Mouse (Mus musculus) midbrain, embryonic 14.5 days (tissue): ENCODE measurements at regions not wholly inside any gene's neighbourhood (a gene's known extent, or its start where the extent isn't known, plus 50 kb on each side); places are given as distances from the start of the nearest gene placed in this dataset.

Experiments used
- ATAC-seq: fragments of 200-750 bp; cut with Nextera tagmentation; 2 replicates; pipeline ENCODE4 v1.8.0; 2017; ENCODE audit warnings: moderate number of reproducible peaks, moderate library complexity; ENCODE audit not compliant: low FRiP score, low TSS enrichment
- DNase-seq: peaks from one replicate; pipeline ENCODE4 v3.0.0-alpha.2; 2015
- H3K27ac ChIP-seq: fragments of 300-500 bp; sonication (generic); replicated peaks from 2 replicates; pipeline ENCODE4 v1.5.1; 2014; ENCODE audit warnings: mild to moderate bottlenecking, low read depth, low read length, moderate library complexity
- H3K27me3 ChIP-seq: fragments of 300-500 bp; sonication (generic); 2 replicates; pipeline ENCODE4 v1.6.1; 2014; ENCODE audit warnings: low read length, control low read depth, mixed read lengths; ENCODE audit not compliant: control insufficient read depth, insufficient read depth
- H3K36me3 ChIP-seq: fragments of 300-500 bp; sonication (generic); 2 replicates; pipeline ENCODE4 v1.6.1; 2014; ENCODE audit warnings: low read length, control low read depth; ENCODE audit not compliant: control insufficient read depth, insufficient read depth
- H3K4me1 ChIP-seq: fragments of 300-500 bp; sonication (generic); 2 replicates; pipeline ENCODE4 v1.6.1; 2014; ENCODE audit warnings: mild to moderate bottlenecking, antibody characterized with exemption, low read length, control low read depth; ENCODE audit not compliant: control insufficient read depth, insufficient read depth
- H3K4me2 ChIP-seq: fragments of 300-500 bp; sonication (generic); 2 replicates; pipeline ENCODE4 v1.6.1; 2014; ENCODE audit warnings: mild to moderate bottlenecking, low read length, moderate library complexity
- H3K4me3 ChIP-seq: fragments of 300-500 bp; sonication (generic); replicated peaks from 2 replicates; pipeline ENCODE4 v1.5.1; 2014; ENCODE audit warnings: low read depth, low read length
- H3K9ac ChIP-seq: fragments of 300-500 bp; sonication (generic); replicated peaks from 2 replicates; pipeline ENCODE4 v1.6.1; 2014; ENCODE audit warnings: mild to moderate bottlenecking, low read length, moderate library complexity
- H3K9me3 ChIP-seq: fragments of 300-500 bp; sonication (generic); 2 replicates; pipeline ENCODE4 v1.6.1; 2016; ENCODE audit warnings: low read length, control low read depth, mixed read lengths; ENCODE audit not compliant: control insufficient read depth
- WGBS: fragments of 180-500 bp; shearing (Covaris S2); extraction: QIAGEN DNeasy Blood & Tissue Kit; methylation state at CpG from one replicate; pipeline ENCODE4 v1.1.7; 2014; 5-methylcytosine and 5-hydroxymethylcytosine counted together

GRCm38 (mm10) chr13:44453131-44453530 is 276.1 kb upstream of the Jarid2 start:
- 50% methylated on average over 7 of the region's 7 CpGs for whole genome bisulfite sequencing
- peak; percentile 37 for DNase-seq
- Histone ChIP-seq H3K27me3 (no peaks in the 10 kb centered on the region), H3K4me1 (peaks cover 4% of the 10 kb centered on the region; the same call in 1 of the 2 replicates), H3K4me2 (no peak overlapping the region), H3K27ac (no peak overlapping the region; the same call in 1 of the 2 replicates), H3K36me3 (no peaks in the 10 kb centered on the region), H3K4me3 (no peak overlapping the region), H3K9me3 (no peaks in the 10 kb centered on the region; the same call in 1 of the 2 replicates), H3K9ac (no peak overlapping the region)
- ATAC-seq = no peak

GRCm38 (mm10) chr13:44454136-44454535 is 275.1 kb upstream of the Jarid2 start:
- ATAC-seq (no peak), DNase-seq (peak; percentile 36)
- no peaks in the 10 kb centered on the region for H3K27me3 ChIP-seq
- no peak overlapping the region for H3K27ac ChIP-seq
- H3K4me2 ChIP-seq = no peak overlapping the region
- 38% methylated on average over 9 of the region's 9 CpGs for WGBS
- no peak overlapping the region for H3K9ac ChIP-seq
- no peaks in the 10 kb centered on the region for H3K36me3 ChIP-seq
- no peaks in the 10 kb centered on the region; the same call in 1 of the 2 replicates for H3K9me3 ChIP-seq
- H3K4me1 ChIP-seq = peaks cover 4% of the 10 kb centered on the region; the same call in 1 of the 2 replicates
- no peak overlapping the region for H3K4me3 ChIP-seq

GRCm38 (mm10) chr13:44455193-44455592 is 274.1 kb upstream of the Jarid2 start:
- no peaks in the 10 kb centered on the region; the same call in 1 of the 2 replicates for H3K9me3 ChIP-seq
- H3K4me2 ChIP-seq = no peak overlapping the region
- no peak overlapping the region for H3K9ac ChIP-seq
- 31% methylated on average over 5 of the region's 5 CpGs for WGBS
- H3K4me3 ChIP-seq = no peak overlapping the region
- no peaks in the 10 kb centered on the region for H3K27me3 ChIP-seq
- H3K36me3 ChIP-seq = no peaks in the 10 kb centered on the region
- H3K27ac ChIP-seq = no peak overlapping the region
- peaks cover 4% of the 10 kb centered on the region; the same call in 1 of the 2 replicates for H3K4me1 ChIP-seq
- DNase-seq (no peak), ATAC-seq (no peak)

- no peaks in the 10 kb centered on the region for H3K27me3 ChIP-seq
- peaks cover 4% of the 10 kb centered on the region; the same call in 1 of the 2 replicates for H3K4me1 ChIP-seq
- DNase-seq (no peak), ATAC-seq (no peak)
- H3K9me3 ChIP-seq = no peaks in the 10 kb centered on the region; the same call in 1 of the 2 replicates
- WGBS = 42% methylated on average over 3 of the region's 3 CpGs
- no peaks in the 10 kb centered on the region for H3K36me3 ChIP-seq
- no peak overlapping the region for H3K4me3 ChIP-seq
- H3K27ac ChIP-seq = no peak overlapping the region
- H3K9ac ChIP-seq = no peak overlapping the region
- no peak overlapping the region for H3K4me2 ChIP-seq
Measured at GRCm38 (mm10) chr13:44458744-44459143, 270.5 kb upstream of the Jarid2 start.

- no peak overlapping the region for H3K4me3 ChIP-seq
- DNase-seq (no peak), ATAC-seq (no peak)
- no peaks in the 10 kb centered on the region for H3K27me3 ChIP-seq
- no peaks in the 10 kb centered on the region; the same call in 1 of the 2 replicates for H3K9me3 ChIP-seq
- H3K4me1 ChIP-seq = peaks cover 1% of the 10 kb centered on the region; the same call in 1 of the 2 replicates
- no peak overlapping the region for H3K27ac ChIP-seq
- 15% methylated on average over 4 of the region's 4 CpGs for WGBS
- H3K4me2 ChIP-seq = no peak overlapping the region
- H3K36me3 ChIP-seq = no peaks in the 10 kb centered on the region
- H3K9ac ChIP-seq = no peak overlapping the region
Measured at GRCm38 (mm10) chr13:44459148-44459547, 270.1 kb upstream of the Jarid2 start.

- ATAC-seq (no peak), DNase-seq (no peak)
- Histone ChIP-seq H3K4me2 (no peak overlapping the region), H3K4me3 (no peak overlapping the region), H3K9ac (no peak overlapping the region), H3K27ac (no peak overlapping the region), H3K9me3 (no peaks in the 10 kb centered on the region), H3K4me1 (no peaks in the 10 kb centered on the region), H3K27me3 (no peaks in the 10 kb centered on the region), H3K36me3 (no peaks in the 10 kb centered on the region)
- WGBS = 95% methylated on average over 4 of the region's 4 CpGs
Measured at GRCm38 (mm10) chr13:44463675-44464074, 265.6 kb upstream of the Jarid2 start.

GRCm38 (mm10) chr13:44465567-44465966 is 263.7 kb upstream of the Jarid2 start:
- Histone ChIP-seq H3K4me2 (no peak overlapping the region), H3K4me1 (no peaks in the 10 kb centered on the region), H3K27me3 (no peaks in the 10 kb centered on the region), H3K9ac (no peak overlapping the region), H3K4me3 (no peak overlapping the region), H3K36me3 (no peaks in the 10 kb centered on the region), H3K27ac (no peak overlapping the region), H3K9me3 (no peaks in the 10 kb centered on the region)
- ATAC-seq (no peak), DNase-seq (no peak)
- WGBS = 83% methylated on average over 7 of the region's 7 CpGs

- Histone ChIP-seq H3K27ac (no peak overlapping the region), H3K9me3 (no peaks in the 10 kb centered on the region), H3K4me3 (no peak overlapping the region), H3K36me3 (no peaks in the 10 kb centered on the region), H3K9ac (no peak overlapping the region), H3K4me1 (peaks cover 9% of the 10 kb centered on the region), H3K27me3 (no peaks in the 10 kb centered on the region), H3K4me2 (no peak overlapping the region)
- WGBS = 68% methylated on average over 14 of the region's 14 CpGs
- DNase-seq (no peak), ATAC-seq (no peak)
Measured at GRCm38 (mm10) chr13:44468963-44469674, 260.2 kb upstream of the Jarid2 start.

- no peaks in the 10 kb centered on the region for H3K9me3 ChIP-seq
- no peaks in the 10 kb centered on the region for H3K27me3 ChIP-seq
- WGBS = 91% methylated on average over 6 of the region's 6 CpGs
- no peak for ATAC-seq
- peaks cover 9% of the 10 kb centered on the region for H3K4me1 ChIP-seq
- H3K4me2 ChIP-seq = no peak overlapping the region
- no peaks in the 10 kb centered on the region for H3K36me3 ChIP-seq
- no peak overlapping the region for H3K4me3 ChIP-seq
- H3K9ac ChIP-seq = no peak overlapping the region
- no peak overlapping the region for H3K27ac ChIP-seq
- DNase-seq = no peak
Measured at GRCm38 (mm10) chr13:44469675-44470074, 259.6 kb upstream of the Jarid2 start.
